Mouse (Mus musculus) forebrain, embryonic 12.5 days (tissue): ENCODE data around the gene Rgs10. TPM values are rescaled to one million over a fixed set of nuclear protein-coding genes. Genes with fewer than 3 reads are reported as not detected.

ENCODE experiments used
- ATAC-seq: fragments of 200-750 bp; cut with Nextera tagmentation; 2 replicates; pipeline ENCODE4 v1.8.0; 2017; ENCODE audit warnings: moderate TSS enrichment; ENCODE audit not compliant: low FRiP score
- H3K27ac ChIP-seq: fragments of 300-500 bp; sonication (generic); 2 replicates; pipeline ENCODE4 v1.5.1; 2016; ENCODE audit warnings: mild to moderate bottlenecking
- H3K27me3 ChIP-seq: fragments of 300-500 bp; sonication (generic); 2 replicates; pipeline ENCODE4 v1.6.1; 2016; ENCODE audit warnings: mild to moderate bottlenecking
- H3K36me3 ChIP-seq: fragments of 300-500 bp; sonication (generic); replicated peaks from 2 replicates; pipeline ENCODE4 v1.6.1; 2016; ENCODE audit warnings: mild to moderate bottlenecking
- H3K4me1 ChIP-seq: fragments of 300-500 bp; sonication (generic); 2 replicates; pipeline ENCODE4 v1.6.1; 2016
- H3K4me2 ChIP-seq: fragments of 300-500 bp; sonication (generic); 2 replicates; pipeline ENCODE4 v1.6.1; 2016; ENCODE audit warnings: mild to moderate bottlenecking, moderate library complexity
- H3K4me3 ChIP-seq: fragments of 300-500 bp; sonication (generic); replicated peaks from 2 replicates; pipeline ENCODE4 v1.5.1; 2016; ENCODE audit warnings: mild to moderate bottlenecking
- H3K9ac ChIP-seq: fragments of 300-500 bp; sonication (generic); 2 replicates; pipeline ENCODE4 v1.6.1; 2016; ENCODE audit warnings: mild to moderate bottlenecking
- H3K9me3 ChIP-seq: fragments of 300-500 bp; sonication (generic); 2 replicates; pipeline ENCODE4 v1.6.1; 2016
- WGBS: fragments of 180-500 bp; shearing (Covaris S2); methylation state at CpG from one replicate; pipeline ENCODE4 v1.1.7; 2016; 5-methylcytosine and 5-hydroxymethylcytosine counted together
- polyA plus RNA-seq: library from polyadenylated mRNA; unstranded; fragments of >200 nt; fragmentation: Nextera tagmentation; extraction: Ambion mirVana; gene quantifications from 2 replicates; pipeline ENCODE4 v1.2.1, GENCODE M21; 2016

The Rgs10 gene
- polyA plus RNA-seq, 1 experiment from 2014 or later = 7.4 TPM

GRCm38 (mm10) chr7:128381811-128382526 lies 36.6 kb downstream of the Rgs10 start:
- WGBS = 90% methylated on average over 14 of the region's 14 CpGs
- H3K9me3 ChIP-seq = no peaks in the 10 kb centered on the region
- no peaks in the 10 kb centered on the region for H3K36me3 ChIP-seq
- H3K4me2 ChIP-seq = no peak overlapping the region
- no peaks in the 10 kb centered on the region for H3K4me1 ChIP-seq
- no peak for ATAC-seq
- H3K27ac ChIP-seq = no peak overlapping the region
- H3K27me3 ChIP-seq = no peaks in the 10 kb centered on the region
- no peak overlapping the region for H3K9ac ChIP-seq
- H3K4me3 ChIP-seq = no peak overlapping the region

- no peaks in the 10 kb centered on the region for H3K9me3 ChIP-seq
- H3K4me2 ChIP-seq = no peak overlapping the region
- no peak overlapping the region for H3K4me3 ChIP-seq
- no peaks in the 10 kb centered on the region for H3K4me1 ChIP-seq
- 81% methylated on average over 2 of the region's 2 CpGs for WGBS
- ATAC-seq = no peak
- H3K9ac ChIP-seq = no peak overlapping the region
- no peak overlapping the region for H3K27ac ChIP-seq
- no peaks in the 10 kb centered on the region for H3K27me3 ChIP-seq
- no peaks in the 10 kb centered on the region for H3K36me3 ChIP-seq
Measured at GRCm38 (mm10) chr7:128381001-128381400, 37.6 kb downstream of the Rgs10 start.

- Histone ChIP-seq H3K9ac (no peak overlapping the region), H3K4me1 (no peaks in the 10 kb centered on the region), H3K4me3 (no peak overlapping the region), H3K27me3 (no peaks in the 10 kb centered on the region), H3K27ac (no peak overlapping the region), H3K9me3 (no peaks in the 10 kb centered on the region), H3K4me2 (no peak overlapping the region), H3K36me3 (no peaks in the 10 kb centered on the region)
- 70% methylated on average over 16 of the region's 16 CpGs for WGBS
- no peak for ATAC-seq
Measured at GRCm38 (mm10) chr7:128379162-128379805, 39.3 kb downstream of the Rgs10 start.

- H3K36me3 ChIP-seq = no peaks in the 10 kb centered on the region
- WGBS = 89% methylated on average over 11 of the region's 11 CpGs
- no peaks in the 10 kb centered on the region for H3K27me3 ChIP-seq
- H3K4me2 ChIP-seq = no peak overlapping the region
- H3K9ac ChIP-seq = no peak overlapping the region
- H3K4me3 ChIP-seq = no peak overlapping the region
- ATAC-seq = no peak
- no peak overlapping the region for H3K27ac ChIP-seq
- H3K9me3 ChIP-seq = no peaks in the 10 kb centered on the region
- no peaks in the 10 kb centered on the region for H3K4me1 ChIP-seq
Measured at GRCm38 (mm10) chr7:128376206-128376701, 42.3 kb downstream of the Rgs10 start.

- no peaks in the 10 kb centered on the region for H3K9me3 ChIP-seq
- no peak for ATAC-seq
- no peaks in the 10 kb centered on the region for H3K36me3 ChIP-seq
- no peaks in the 10 kb centered on the region for H3K4me1 ChIP-seq
- H3K27ac ChIP-seq = no peak overlapping the region
- no peak overlapping the region for H3K4me3 ChIP-seq
- 96% methylated on average over 11 of the region's 11 CpGs for WGBS
- no peaks in the 10 kb centered on the region for H3K27me3 ChIP-seq
- H3K9ac ChIP-seq = no peak overlapping the region
- no peak overlapping the region for H3K4me2 ChIP-seq
Measured at GRCm38 (mm10) chr7:128374156-128374555, 44.4 kb downstream of the Rgs10 start.

- Histone ChIP-seq H3K4me1 (no peaks in the 10 kb centered on the region), H3K4me2 (no peak overlapping the region), H3K27me3 (no peaks in the 10 kb centered on the region), H3K9ac (no peak overlapping the region), H3K36me3 (no peaks in the 10 kb centered on the region), H3K9me3 (no peaks in the 10 kb centered on the region), H3K27ac (no peak overlapping the region), H3K4me3 (no peak overlapping the region)
- ATAC-seq = no peak
- WGBS = 93% methylated on average over 8 of the region's 8 CpGs
Measured at GRCm38 (mm10) chr7:128373751-128374150, 44.8 kb downstream of the Rgs10 start.

GRCm38 (mm10) chr7:128372331-128372730 lies 46.2 kb downstream of the Rgs10 start:
- H3K9me3 ChIP-seq = no peaks in the 10 kb centered on the region
- no peak overlapping the region for H3K27ac ChIP-seq
- H3K9ac ChIP-seq = no peak overlapping the region
- WGBS = 55% methylated on average over 3 of the region's 3 CpGs
- H3K4me2 ChIP-seq = no peak overlapping the region
- H3K36me3 ChIP-seq = no peaks in the 10 kb centered on the region
- H3K4me1 ChIP-seq = no peaks in the 10 kb centered on the region
- H3K27me3 ChIP-seq = no peaks in the 10 kb centered on the region
- H3K4me3 ChIP-seq = no peak overlapping the region
- ATAC-seq = no peak

- no peaks in the 10 kb centered on the region for H3K9me3 ChIP-seq
- 86% methylated on average over 12 of the region's 12 CpGs for WGBS
- H3K9ac ChIP-seq = no peak overlapping the region
- H3K27ac ChIP-seq = no peak overlapping the region
- H3K36me3 ChIP-seq = no peaks in the 10 kb centered on the region
- H3K4me1 ChIP-seq = no peaks in the 10 kb centered on the region
- ATAC-seq = no peak
- H3K4me3 ChIP-seq = no peak overlapping the region
- H3K27me3 ChIP-seq = no peaks in the 10 kb centered on the region
- H3K4me2 ChIP-seq = no peak overlapping the region
Measured at GRCm38 (mm10) chr7:128369366-128369765, 49.2 kb downstream of the Rgs10 start.

GRCm38 (mm10) chr7:128368828-128369227 lies 49.7 kb downstream of the Rgs10 start:
- Histone ChIP-seq H3K9me3 (no peaks in the 10 kb centered on the region), H3K4me1 (no peaks in the 10 kb centered on the region), H3K27ac (no peak overlapping the region), H3K9ac (no peak overlapping the region), H3K4me2 (no peak overlapping the region), H3K27me3 (no peaks in the 10 kb centered on the region), H3K4me3 (no peak overlapping the region), H3K36me3 (no peaks in the 10 kb centered on the region)
- WGBS = 91% methylated on average over 6 of the region's 6 CpGs
- no peak for ATAC-seq

GRCm38 (mm10) chr7:128366654-128367053 lies 51.9 kb downstream of the Rgs10 start:
- Histone ChIP-seq H3K4me3 (no peak overlapping the region), H3K27ac (no peak overlapping the region), H3K36me3 (no peaks in the 10 kb centered on the region), H3K9ac (no peak overlapping the region), H3K4me1 (no peaks in the 10 kb centered on the region), H3K9me3 (no peaks in the 10 kb centered on the region), H3K27me3 (no peaks in the 10 kb centered on the region), H3K4me2 (no peak overlapping the region)
- ATAC-seq = no peak
- 86% methylated on average over 11 of the region's 11 CpGs for WGBS

GRCm38 (mm10) chr7:128365096-128365715 lies 53.4 kb downstream of the Rgs10 start:
- Histone ChIP-seq H3K4me3 (no peak overlapping the region), H3K9ac (no peak overlapping the region), H3K27me3 (no peaks in the 10 kb centered on the region), H3K9me3 (no peaks in the 10 kb centered on the region), H3K4me1 (no peaks in the 10 kb centered on the region), H3K36me3 (no peaks in the 10 kb centered on the region), H3K4me2 (no peak overlapping the region), H3K27ac (no peak overlapping the region)
- 65% methylated on average over 3 of the region's 4 CpGs for WGBS
- ATAC-seq = no peak

GRCm38 (mm10) chr7:128364526-128364925 lies 54.0 kb downstream of the Rgs10 start:
- Histone ChIP-seq H3K4me2 (no peak overlapping the region), H3K27me3 (no peaks in the 10 kb centered on the region), H3K4me3 (no peak overlapping the region), H3K27ac (no peak overlapping the region), H3K4me1 (no peaks in the 10 kb centered on the region), H3K36me3 (no peaks in the 10 kb centered on the region), H3K9me3 (no peaks in the 10 kb centered on the region), H3K9ac (no peak overlapping the region)
- no peak for ATAC-seq
- 94% methylated on average over 11 of the region's 11 CpGs for WGBS
